ENCODE assay signal across 8 mouse cellular contexts in the genomic region with DNA sequence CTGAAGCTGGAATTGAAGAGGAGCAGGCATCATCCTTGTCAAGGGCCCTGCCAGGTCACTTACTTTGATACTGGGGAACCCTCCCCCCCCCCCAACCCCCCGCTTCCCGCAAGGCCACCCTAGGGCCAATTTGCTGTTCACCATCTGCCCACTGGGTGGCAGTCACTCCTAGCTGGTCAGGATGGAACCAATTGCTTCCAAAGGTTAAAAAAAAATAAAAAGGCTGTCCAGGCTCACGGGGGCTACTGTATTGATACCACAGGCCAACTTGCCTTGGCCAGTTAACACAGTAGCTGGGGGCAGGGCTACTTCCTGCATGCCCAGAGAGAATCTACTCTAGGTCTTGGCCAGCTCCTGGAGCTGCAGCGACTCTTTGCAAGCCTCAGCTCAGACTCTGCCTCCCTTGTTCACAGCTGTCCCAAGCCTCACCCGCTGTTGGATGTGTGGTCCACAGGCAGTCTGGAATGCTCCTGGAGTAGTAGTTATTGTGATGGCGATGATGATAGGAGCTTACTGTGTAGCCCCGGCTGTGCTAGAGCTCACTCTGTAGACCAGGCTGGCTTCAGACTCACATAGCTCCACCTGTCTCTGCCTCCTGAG. TPM values are rescaled to one million over a fixed set of nuclear protein-coding genes. Genes with fewer than 3 reads are reported as not detected.
DNase-seq lines count a peak whose midpoint lies in the region; ATAC-seq and TF ChIP-seq lines count a peak whose summit lies in the region.

No protein-coding gene starts in this region.

- no peak overlapping the region for H3K9ac ChIP-seq in kidney, embryonic 14.5 days (ENCODE audit: low read depth, low read length)

- no peaks in the 10 kb centered on the region for H3K9me3 ChIP-seq in kidney, embryonic 14.5 days (ENCODE audit: control insufficient read depth, low read length)

- peak; percentile 87 for DNase-seq in kidney, adult 18-20 months
- DNase-seq in gastrocnemius, postnatal 14 days = peak; percentile 87
- peak; percentile 85 for DNase-seq in kidney, adult 2 months
- DNase-seq in liver = peak; percentile 86
- DNase-seq in spleen, postnatal 4 days (ENCODE audit: low spot score in 2 of 2) = peak; percentile 87 to 94

- H3K27me3 ChIP-seq in kidney, embryonic 14.5 days (ENCODE audit: control insufficient read depth, insufficient read depth, low read length) = no peaks in the 10 kb centered on the region
- H3K27me3 ChIP-seq in kidney, adult 2 months (replicated peaks; ENCODE audit: control insufficient read depth, insufficient read depth, low read length) = no peaks in the 10 kb centered on the region

- H3K27ac ChIP-seq in kidney, embryonic 14.5 days (ENCODE audit: low read depth, low read length) = no peak overlapping the region
- H3K27ac ChIP-seq in kidney, adult 2 months (ENCODE audit: insufficient read depth, low read depth, low read length) = no peak overlapping the region

- TF ChIP-seq POLR2A in kidney, adult 2 months (IDR thresholded peaks at IDR 0.05; ENCODE audit: low read depth, low read length) = no peak

- no peak overlapping the region for H3K4me3 ChIP-seq in kidney, embryonic 14.5 days (ENCODE audit: low read length)
- no peak overlapping the region for H3K4me3 ChIP-seq in kidney, adult 2 months (ENCODE audit: insufficient read depth, low read depth, low read length)

- WGBS in kidney, embryonic 14.5 days = 44% methylated on average over 5 of the region's 7 CpGs
- WGBS in kidney, adult 2 months = 29% methylated on average over 6 of the region's 7 CpGs

- no peaks in the 10 kb centered on the region for H3K36me3 ChIP-seq in kidney, embryonic 14.5 days (ENCODE audit: control insufficient read depth, insufficient read depth, low read length)
- no peaks in the 10 kb centered on the region for H3K36me3 ChIP-seq in kidney, adult 2 months (ENCODE audit: control insufficient read depth, insufficient read depth, low read length)

- intact Hi-C loops in gastrocnemius, postnatal 14 days (cut with DNase I; ENCODE audit: low total_unique reads) = no loop called here

- H3K4me1 ChIP-seq in kidney, embryonic 14.5 days (ENCODE audit: control insufficient read depth, insufficient read depth, low read length) = peaks cover 17% of the 10 kb centered on the region
- peaks cover 3% of the 10 kb centered on the region; the same call in 1 of the 2 replicates for H3K4me1 ChIP-seq in kidney, adult 2 months (ENCODE audit: control insufficient read depth, insufficient read depth, low read length)

- peak; percentile 73 for TF ChIP-seq CTCF in kidney, adult 2 months (conservative IDR thresholded peaks at IDR 0.05; ENCODE audit: insufficient read depth, insufficient read length, low read depth, low read length)

- H3K4me2 ChIP-seq in kidney, embryonic 14.5 days (replicated peaks; ENCODE audit: low read depth, low read length) = no peak overlapping the region

- ATAC-seq in kidney, embryonic 14.5 days (ENCODE audit: low FRiP score, low TSS enrichment) = no peak
- ATAC-seq in common myeloid progenitor, adult 5-6 weeks (replicated peaks; ENCODE audit: low read depth, poor library complexity, severe bottlenecking) = peak; percentile 70
- ATAC-seq in monocyte, adult 5-6 weeks (replicated peaks; ENCODE audit: insufficient number of reproducible peaks, low FRiP score, low TSS enrichment, poor library complexity, severe bottlenecking) = 0 out of 2 replicates have a peak, but pooled peaks have one; percentile 48

RNA-seq across cellular contexts. Expression of gene Pabpn1l, which starts 4.5 kb away (rescaled TPM):
- not detected in 2 replicates for polyA plus RNA-seq in kidney, embryonic 14.5 days (2014; fragmentation: Nextera tagmentation; extraction: Ambion mirVana)
- total RNA-seq in common myeloid progenitor, adult 5-6 weeks (2017) = not detected in 2 replicates
- not detected for total RNA-seq in gastrocnemius, postnatal 14 days (2021)
- polyA plus RNA-seq in kidney, adult 2 months (2012; rRNA removed) = 0.11 TPM in 2 replicates
- total RNA-seq in monocyte, adult 5-6 weeks (2017) = not detected in 3 replicates

RNA-seq across cellular contexts. Expression of gene Trappc2l, which starts 6.6 kb away (rescaled TPM):
- polyA plus RNA-seq in kidney, embryonic 14.5 days (2014; fragmentation: Nextera tagmentation; extraction: Ambion mirVana) = 59.8 and 74.9 TPM in 2 replicates
- 12.8 TPM in 2 replicates for total RNA-seq in common myeloid progenitor, adult 5-6 weeks (2017)
- total RNA-seq in gastrocnemius, postnatal 14 days (2021) = 10 to 100 TPM; 47.5 TPM
- polyA plus RNA-seq in kidney, adult 2 months (2012; rRNA removed) = 258 and 302 TPM in 2 replicates
- 19.5 to 35.7 TPM (median 20.3 TPM) in 3 replicates for total RNA-seq in monocyte, adult 5-6 weeks (2017)

RNA-seq across cellular contexts. Expression of gene Galns, which starts 6.8 kb away (rescaled TPM):
- 10.6 and 14.7 TPM in 2 replicates for polyA plus RNA-seq in kidney, embryonic 14.5 days (2014; fragmentation: Nextera tagmentation; extraction: Ambion mirVana)
- total RNA-seq in common myeloid progenitor, adult 5-6 weeks (2017) = 12.8 and 13.2 TPM in 2 replicates
- 1 to 10 TPM; 2.9 to 3.6 TPM for total RNA-seq in gastrocnemius, postnatal 14 days (2021)
- 36.2 and 44.5 TPM in 2 replicates for polyA plus RNA-seq in kidney, adult 2 months (2012; rRNA removed)
- total RNA-seq in monocyte, adult 5-6 weeks (2017) = 9.9 to 15.0 TPM (median 12.4 TPM) in 3 replicates

RNA-seq across cellular contexts. Expression of gene Aprt, which starts 41.3 kb away (rescaled TPM):
- polyA plus RNA-seq in kidney, embryonic 14.5 days (2014; fragmentation: Nextera tagmentation; extraction: Ambion mirVana) = 370 and 400 TPM in 2 replicates
- 72.1 and 79.3 TPM in 2 replicates for total RNA-seq in common myeloid progenitor, adult 5-6 weeks (2017)
- 10 to 100 TPM; 40.1 to 44.1 TPM for total RNA-seq in gastrocnemius, postnatal 14 days (2021)
- 177 and 190 TPM in 2 replicates for polyA plus RNA-seq in kidney, adult 2 months (2012; rRNA removed)
- total RNA-seq in monocyte, adult 5-6 weeks (2017) = 30.5 to 53.3 TPM (median 49.7 TPM) in 3 replicates

RNA-seq across cellular contexts. Expression of gene Cdt1, which starts 50.2 kb away (rescaled TPM):
- polyA plus RNA-seq in kidney, embryonic 14.5 days (2014; fragmentation: Nextera tagmentation; extraction: Ambion mirVana) = 42.7 and 48.5 TPM in 2 replicates
- 38.7 and 53.3 TPM in 2 replicates for total RNA-seq in common myeloid progenitor, adult 5-6 weeks (2017)
- 1 to 10 TPM; 1.8 to 3.0 TPM for total RNA-seq in gastrocnemius, postnatal 14 days (2021)
- polyA plus RNA-seq in kidney, adult 2 months (2012; rRNA removed) = 7.1 and 8.6 TPM in 2 replicates
- 11.1 to 24.4 TPM (median 12.4 TPM) in 3 replicates for total RNA-seq in monocyte, adult 5-6 weeks (2017)
